Mouse (Mus musculus): ENCODE data around the gene Mast3. TPM values are rescaled to one million over a fixed set of nuclear protein-coding genes. Genes with fewer than 3 reads are reported as not detected.

The Mast3 gene
- total and polyA plus RNA-seq, 3 experiments = 18.9 to 91.7 (median 20.5) TPM

DNA sequence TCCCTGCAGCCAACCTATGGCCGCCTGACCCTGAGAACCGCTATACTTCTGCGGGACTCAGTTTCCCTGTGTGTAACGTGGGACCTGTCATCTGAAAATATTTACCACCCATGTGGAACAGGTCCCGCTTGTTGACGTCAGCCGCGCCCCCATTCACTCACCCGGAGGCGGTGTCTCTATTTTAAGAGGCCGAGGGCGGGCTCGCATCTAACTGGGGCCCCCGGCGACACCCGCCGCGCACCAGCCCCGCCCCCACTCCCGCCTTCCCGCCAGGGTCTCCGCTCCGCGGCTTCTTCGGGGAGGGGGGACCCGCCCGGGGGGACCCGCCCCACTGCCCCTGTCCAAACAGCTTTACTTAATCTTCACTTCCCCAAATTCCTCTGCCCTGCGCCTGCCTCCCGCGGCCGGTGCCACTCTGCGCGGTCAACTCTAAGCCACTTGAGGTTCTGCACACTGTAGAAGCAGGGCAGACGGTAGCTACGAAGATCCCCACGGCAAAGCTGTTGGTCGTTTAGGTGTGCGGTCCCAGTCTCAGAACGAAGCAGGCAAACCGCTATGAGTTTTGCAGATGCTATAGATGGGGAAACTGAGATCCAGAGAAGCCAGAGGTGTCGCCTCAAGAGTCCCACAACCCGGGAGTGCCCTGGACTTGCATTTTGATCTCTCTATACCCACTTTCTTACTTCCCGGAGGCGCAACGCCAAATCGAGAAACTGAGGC lies 933 bp downstream of the Mast3 start:
- peak; percentile 48 for DNase-seq

DNA sequence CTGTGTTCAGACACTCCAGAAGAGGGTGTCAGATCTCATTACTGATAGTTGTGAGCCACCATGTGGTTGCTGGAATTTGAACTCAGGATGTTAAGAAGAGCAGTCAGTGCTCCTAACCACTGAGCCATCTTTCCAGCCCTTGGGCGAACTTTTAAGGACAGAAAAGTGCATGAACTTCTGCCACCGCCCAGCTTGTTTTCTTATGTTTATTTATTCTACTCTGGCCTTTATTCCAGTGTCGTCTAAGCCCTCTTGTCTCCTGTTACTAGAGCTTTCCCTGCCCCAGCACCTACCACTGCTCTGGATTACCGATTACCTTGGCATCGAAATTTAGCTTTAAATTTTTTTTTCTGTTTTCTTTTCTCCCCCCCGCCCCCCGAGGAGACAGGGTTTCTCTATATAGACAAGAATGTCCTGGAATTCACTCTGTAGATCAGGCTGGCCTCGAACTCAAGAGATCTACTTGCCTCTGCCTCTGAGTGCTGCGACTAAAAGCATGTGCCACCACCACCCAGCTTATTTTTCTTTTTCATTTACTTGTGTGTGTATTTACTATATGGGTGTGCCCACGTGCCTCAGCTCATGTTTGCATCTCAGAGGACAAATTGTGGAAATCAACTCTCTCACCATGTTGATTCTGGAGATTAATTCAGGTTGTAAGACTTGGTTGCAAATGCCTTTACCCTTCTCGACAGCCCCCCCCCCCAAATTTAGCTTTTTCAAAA lies 1.9 kb downstream of the Mast3 start:
- DNase-seq = no peak

DNA sequence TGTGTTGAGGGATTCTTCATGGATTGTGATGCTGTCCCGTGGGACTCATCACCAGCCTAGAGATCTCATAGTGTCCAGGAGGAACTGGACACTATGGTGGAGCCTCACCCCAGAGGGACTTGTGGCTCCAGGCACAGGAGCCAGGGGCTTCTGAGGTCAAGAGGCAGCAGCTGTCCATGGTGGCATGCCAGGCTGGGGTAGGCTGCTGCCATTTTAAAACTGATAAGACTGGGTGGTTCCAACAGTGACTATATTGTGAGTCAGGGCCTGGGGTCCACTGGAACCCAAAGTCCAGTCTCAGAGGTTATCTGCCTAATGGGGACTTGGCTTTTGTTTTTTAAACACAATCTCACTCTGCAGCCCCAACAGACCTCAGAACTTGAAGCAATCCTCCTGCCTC lies 3.0 kb downstream of the Mast3 start:
- DNase-seq = no peak

DNA sequence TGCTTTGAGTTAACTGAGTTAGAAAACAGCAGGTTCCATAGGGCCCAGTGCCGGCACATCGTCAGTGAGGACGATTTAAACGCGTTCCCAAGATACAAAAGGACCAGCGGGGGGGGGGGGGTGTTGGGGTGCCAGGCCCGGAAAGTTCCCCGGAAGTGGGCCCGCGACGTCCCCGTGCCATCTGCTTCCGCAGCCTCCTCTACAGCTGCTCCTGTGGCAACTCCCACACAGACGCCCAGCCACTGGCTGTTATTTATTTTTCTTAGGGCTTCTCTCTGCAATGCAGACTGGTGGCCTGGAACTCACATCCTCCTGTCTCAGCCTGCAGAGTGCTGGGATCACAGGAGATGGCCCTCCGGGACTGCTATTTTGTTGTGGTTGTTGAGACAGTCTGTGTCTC lies 3.7 kb downstream of the Mast3 start:
- no peak for DNase-seq

DNA sequence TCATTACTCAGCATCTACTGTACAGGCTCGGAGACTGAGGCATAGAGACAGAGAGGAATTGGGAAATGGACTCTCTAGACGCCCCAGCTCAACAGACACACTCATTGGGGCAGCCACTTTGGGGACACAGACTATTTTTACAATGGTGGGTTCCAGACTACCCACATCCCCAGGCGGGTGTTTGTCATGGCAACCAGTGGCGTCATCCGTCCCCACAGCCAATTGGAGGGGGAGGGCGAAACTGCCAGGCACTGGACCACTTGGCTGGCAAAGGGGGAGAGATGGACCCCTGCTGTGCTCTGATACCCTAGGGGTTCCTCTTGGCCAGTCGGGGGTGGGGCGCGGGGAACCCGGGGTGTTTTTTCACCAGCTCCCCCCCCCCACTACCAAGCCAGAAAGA lies 4.2 kb downstream of the Mast3 start:
- DNase-seq = no peak

DNA sequence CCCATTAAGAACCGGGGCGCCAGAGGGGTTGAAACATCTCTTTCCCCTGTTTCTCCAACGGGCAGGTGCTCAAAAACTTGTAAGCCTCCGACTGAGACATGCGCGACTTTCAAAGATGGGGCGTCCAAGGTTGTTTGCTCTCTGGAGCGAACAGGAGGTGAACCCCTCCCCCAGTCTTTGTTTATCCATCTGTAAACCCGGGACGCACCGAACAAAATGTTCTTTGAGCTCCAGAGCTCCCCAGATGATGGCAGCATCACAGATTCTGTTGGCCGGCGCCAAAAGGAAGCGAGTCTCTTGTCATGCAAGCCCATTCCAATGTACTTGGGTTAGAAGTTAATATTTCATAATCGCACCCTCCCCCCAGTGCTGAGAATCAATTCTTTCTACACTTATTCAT lies 6.6 kb downstream of the Mast3 start:
- DNase-seq = no peak

DNA sequence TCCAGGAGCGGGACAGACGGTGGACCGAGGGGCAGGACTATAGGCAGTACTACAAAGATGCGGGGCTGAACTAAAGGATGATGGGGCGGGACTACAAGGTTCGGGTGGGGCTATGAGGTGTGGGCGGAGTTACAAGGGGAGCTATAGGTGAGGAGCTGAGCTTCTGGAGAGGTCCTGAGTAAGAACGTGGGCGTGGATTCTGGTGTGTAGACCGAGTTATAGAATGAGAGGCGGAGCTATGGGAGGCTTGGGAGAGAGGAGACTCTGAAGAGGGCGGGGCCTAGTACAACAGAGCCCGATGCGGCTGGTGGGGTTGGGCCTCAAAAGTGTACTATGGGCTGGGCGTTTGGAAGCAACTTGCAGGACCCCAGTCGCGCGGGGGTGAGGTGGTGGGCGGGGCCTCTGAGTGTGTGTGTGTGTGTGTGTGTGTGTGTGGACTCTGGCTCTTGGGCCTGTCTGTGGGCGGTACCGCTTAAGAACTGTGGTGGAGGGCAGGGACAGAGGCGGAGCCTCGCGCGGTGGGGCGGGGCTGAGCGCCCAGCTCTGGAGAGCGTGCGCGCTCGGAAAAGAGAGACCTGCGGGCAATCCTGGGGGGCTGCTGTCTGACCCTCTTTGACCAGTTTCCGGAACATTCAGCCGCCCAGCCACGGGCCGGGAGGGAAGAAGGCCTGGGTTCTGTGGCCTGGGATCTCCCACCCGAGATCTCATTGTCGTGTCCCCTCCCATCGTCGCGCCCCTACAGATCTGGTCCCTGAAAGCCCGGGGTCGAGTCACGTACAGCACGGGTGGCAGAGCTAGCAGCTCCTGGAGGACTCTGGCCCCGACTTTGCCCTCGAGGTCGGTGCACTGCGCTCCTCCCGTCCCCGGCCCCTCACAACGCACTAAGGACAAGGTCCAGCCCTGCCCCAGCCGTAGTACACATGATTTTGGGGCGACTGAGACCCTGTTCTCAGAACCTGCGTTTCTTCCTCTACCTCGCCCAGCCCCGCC lies 7.5 kb downstream of the Mast3 start:
- DNase-seq = peak; percentile 96

DNA sequence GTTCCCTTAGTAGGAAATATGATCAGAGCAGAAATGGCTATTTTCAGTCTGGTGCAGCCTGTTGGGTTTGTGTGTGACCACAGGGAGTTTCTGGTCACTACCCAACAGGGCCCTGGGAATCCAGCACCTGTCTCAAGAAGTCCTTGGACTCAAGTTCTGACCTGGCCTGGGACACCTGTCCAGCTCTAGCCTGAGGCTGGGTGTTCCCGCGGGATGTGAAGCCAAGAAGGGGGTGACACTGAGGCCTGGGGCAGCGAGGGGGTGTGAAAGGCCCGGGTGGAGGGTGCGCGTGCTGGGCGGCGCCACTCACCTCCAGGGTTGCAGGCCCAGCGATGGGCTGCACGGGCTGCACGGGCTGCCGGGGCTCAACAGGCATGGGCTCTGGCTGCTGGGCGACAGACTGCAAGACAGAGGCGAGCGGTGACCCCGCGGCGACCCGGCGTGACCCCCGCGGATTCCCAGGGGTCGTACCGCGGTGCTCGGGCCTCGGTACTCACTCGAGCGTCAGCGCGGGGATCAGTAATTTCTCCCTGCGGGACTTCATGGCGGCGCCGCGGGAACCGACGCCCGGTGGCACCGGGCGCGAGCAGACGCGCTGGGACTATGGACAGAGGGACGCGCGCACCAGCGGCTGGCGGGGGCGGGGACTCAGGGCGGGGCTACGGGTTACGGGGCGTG lies 8.3 kb downstream of the Mast3 start:
- no peak for DNase-seq

DNA sequence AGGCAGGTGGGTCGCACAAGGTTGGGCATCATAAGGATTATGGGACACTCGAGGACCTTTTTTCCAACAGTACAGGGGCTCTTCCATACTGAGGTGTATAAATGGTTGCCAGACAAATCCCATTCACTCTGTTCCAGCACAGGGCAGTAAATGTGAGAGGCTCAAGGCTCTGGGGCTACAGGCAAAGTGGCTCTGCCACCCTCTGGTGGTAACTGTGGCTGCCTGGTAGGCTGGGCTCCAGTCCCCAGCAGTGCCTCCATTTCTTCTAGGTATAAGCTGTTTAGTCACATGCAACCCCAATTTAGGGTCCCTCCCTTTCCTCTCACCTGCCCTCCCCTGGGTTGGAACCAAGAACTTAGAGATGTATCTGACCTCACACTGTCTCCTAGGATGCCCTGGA lies 9.5 kb downstream of the Mast3 start:
- no peak for DNase-seq

DNA sequence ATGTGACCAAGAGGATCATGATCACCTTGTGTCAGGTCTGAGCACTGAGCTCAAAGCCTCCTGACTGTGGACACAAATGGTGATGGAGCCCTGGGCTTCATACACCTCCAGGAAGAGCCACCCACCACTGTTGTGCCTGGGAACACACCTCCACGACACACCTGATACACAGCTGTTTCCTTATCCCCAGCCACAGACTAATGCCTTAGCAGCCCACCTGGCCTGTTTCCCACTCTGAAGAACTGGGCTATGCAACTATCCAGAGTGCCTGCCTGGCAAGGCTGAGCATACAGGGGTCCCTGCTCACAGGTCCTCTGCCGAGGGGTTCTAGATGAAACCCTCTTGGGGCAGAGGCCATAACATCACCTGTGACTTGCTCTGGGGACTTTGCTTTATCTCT lies 10.6 kb downstream of the Mast3 start:
- DNase-seq = no peak

DNA sequence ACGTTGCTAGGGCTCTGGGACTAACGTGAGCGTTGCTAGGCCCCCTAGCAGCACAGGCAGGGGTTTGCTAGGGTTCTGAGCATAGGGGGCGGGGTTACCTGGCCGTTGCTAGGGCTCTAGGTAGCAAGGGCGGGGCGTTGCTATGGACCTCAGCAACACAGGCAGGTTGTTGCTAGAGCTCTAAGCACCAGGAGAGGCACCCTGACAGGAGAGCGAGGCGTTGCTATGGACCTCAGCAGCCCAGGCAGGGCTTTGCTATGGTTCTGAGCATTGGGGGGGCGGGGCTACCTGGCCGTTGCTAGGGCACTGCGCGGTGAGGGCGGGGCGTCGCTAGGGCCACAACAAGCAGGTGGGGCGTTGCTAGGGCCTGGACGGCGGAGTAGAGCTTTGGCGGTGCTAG lies 12.2 kb downstream of the Mast3 start:
- no peak for DNase-seq

DNA sequence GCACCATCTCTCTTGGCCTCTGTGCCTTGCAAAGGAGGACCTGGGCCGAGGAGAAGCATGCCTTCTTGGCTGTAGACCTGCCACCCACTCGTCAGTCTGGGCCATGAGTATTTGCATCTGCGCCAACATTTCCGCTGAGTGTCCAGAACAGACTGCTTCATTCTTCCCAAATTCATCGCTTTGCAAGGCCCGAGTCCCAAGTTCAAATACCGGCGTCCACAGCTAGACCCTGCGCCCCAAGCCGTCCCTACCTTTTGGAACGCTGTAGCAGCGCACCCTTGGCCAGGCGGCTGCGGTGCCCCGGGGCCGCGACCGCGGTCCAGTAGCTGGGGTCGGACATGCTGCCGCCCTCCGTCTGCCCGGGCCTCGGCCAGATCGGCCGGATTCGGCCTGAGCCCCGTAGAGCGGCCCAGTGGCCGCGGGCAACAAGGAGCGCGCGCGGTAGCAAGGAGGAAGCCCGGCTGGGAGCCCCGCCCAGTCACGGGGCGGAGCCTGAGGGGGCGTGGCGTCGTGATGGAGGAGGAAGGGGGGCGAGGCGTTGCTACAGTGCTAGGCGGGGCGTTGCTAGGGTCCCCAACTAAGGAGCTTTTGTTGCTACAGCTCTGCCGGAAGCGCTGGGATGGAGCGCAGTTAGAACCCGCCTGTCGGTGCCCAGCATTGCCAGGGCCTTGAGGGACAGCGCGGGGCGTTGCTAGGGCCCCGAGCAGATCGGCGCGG lies 12.7 kb downstream of the Mast3 start:
- DNase-seq = peak; percentile 99

DNA sequence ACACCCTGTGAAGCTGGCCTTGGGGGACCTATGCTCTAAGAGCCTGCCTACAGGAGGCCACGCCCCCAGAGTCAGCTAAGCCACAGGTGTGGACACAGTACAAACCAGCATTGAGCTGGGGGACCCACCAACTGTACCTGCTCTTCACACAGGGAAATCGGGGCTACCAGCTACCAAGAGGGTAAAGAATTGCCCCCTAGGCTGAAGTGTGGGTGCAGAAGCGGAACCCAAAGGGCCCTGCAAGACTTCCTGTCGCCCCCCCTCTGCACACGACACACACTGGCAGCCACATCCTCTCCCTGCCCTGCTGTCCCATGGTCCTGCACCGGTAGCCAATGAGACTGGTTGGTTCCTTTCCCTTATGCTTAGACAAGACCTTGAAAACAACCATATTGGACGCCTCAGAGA lies 13.6 kb downstream of the Mast3 start:
- no peak for DNase-seq

DNA sequence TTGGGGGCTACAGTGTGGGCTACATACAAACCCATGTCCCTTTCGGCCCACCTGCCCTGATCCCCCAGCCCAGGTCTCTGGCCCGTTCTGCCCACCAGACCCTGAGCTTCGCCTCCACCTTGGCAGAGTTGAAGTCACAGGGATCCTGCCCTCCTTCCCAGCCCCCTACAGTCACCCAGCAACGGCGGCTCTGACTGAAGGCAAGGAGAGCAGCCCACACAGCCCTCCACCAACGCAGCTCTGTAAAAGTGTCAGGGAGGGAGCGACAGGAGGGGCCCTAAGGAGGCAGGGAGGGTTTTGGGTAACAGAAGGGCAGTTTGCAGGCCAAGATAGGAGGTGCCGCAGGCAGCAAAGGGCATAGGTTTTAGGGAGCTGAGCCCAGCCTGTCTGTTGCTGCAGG lies 14.0 kb downstream of the Mast3 start:
- DNase-seq = no peak

DNA sequence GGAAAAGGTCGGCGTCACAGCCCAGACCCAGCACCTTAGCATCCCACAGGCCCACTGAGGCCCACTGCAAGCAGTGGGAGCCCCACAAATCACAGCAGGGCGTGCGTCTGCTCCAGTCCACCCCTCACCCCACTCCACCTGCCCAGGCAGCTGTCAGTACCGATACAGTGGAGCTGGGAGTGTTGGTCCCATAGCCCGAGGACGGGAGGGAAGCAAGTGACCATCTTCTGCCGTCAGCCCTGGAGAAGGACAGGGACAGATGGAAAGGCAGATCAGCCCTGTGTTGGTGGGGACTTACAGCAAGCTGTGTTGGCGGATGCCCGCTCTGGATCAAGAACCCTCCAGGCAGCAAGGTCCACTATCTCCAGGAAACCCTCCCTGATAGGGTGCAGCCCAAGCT lies 15.8 kb downstream of the Mast3 start:
- no peak for DNase-seq

DNA sequence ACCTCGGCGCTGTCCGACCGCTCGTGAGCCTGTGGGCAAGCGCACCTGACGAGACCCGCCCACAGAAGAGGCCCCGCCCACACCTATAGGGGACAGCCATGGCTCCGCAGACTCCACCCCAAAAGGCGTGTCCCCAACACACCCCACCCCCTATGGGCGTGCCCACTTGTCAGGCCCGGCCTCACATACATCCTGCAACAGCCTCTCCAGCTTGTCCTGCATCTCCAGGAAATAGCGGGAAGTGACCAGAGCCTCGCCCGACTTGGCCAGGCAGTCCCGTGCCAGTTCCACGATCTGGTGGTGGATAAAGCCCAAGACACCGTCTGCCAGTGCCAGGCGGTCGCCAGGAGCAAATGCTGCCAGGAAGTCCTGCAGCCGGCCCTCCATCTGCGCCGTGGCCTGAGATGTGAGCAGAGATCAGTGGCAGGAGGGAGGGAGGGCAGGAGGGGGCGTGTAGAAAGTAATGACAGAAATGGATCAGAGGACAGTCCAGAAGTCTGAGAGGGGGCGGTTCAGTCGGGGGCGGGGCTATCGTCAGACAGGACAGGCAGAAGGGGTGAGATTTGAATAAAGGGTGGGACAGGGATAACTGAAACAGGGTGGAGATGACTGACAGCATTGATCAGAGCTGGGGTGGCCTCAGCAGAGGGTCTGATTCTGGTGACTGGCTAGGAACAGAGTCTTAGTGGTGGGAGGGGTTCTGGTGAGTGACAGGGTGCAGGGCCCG lies 16.8 kb downstream of the Mast3 start:
- DNase-seq = no peak

DNA sequence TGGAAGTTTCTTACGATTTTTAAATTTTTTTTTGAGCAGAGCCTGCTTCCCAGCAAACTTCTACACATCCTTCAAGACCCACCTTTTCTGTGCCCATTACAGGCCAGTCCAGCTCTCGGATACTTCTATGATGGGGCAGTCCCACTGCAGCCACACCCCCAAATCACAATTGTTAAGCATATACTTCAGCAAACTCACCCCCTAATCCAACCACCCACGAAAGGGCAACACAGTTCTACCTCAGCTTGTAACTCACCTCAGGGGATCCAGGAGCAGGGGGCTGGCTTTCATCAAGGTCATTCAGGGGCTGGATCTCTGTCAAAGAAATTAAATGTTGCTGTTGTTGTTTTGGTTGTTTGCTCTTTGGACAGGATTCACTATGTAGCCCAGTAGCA lies 17.8 kb downstream of the Mast3 start:
- DNase-seq = no peak

DNA sequence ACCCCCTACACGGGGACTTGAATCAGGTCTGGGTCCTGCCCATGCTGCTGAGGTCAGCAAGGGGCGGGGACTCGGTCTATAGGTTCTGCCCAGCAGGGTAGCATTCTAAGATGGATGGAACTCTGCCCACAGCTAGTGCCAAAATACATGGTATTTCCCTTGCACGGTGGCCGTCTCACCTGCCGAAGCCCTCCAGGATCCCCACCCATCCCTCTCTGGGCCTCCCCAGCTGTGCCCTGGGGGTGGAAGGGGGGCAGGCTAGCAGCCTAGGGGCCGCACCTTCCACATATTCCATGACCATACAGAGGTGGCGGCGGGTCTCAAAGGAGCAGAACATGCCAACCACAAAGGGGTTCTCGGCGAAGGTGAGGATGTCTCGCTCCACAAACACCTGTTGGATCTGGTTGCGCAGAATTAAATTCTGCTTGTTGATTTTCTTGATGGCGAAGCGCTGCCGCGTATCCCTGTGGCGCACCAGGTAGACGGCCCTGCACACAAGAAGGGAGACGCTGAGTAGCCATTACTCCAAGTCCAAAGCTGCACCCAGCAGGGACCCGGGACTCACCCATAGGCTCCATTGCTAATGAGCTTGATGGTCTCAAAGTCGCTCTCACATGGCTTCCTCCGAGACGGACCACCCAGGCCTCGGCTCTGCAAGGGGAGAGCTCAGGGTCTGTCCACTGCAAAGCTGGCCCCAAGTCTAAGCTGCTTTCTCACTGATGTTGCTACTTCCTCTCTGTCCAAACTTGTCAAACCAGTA lies 18.4 kb downstream of the Mast3 start:
- no peak for DNase-seq

DNA sequence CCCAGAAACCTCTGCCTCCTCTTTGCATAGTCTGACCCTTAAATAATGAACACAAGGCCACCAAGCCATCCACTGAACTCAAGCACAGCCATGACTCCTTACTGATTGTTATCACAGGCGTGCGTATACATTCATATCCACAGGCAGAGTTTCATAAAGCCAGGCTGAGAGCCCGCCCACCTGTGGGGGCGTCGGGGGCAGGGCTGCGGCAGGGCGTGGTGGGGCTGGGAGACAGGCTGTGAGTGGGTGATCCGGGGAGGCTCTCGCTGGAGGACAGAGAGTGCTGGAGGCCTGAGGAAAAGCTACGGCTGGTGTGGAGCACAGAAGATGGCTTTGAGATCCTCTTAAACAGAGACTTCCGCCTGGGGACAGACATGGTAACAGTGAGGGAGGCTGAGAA lies 24.8 kb downstream of the Mast3 start:
- DNase-seq = no peak
